Mouse (Mus musculus) midbrain, embryonic 14.5 days (tissue): ENCODE measurements around the gene Tmem30b. TPM values are rescaled to one million over a fixed set of nuclear protein-coding genes. Genes with fewer than 3 reads are reported as not detected.

ENCODE experiments used
- ATAC-seq: fragments of 200-750 bp; cut with Nextera tagmentation; 2 replicates; pipeline ENCODE4 v1.8.0; 2017; ENCODE audit warnings: moderate number of reproducible peaks, moderate library complexity; ENCODE audit not compliant: low FRiP score, low TSS enrichment
- DNase-seq: peaks from one replicate; pipeline ENCODE4 v3.0.0-alpha.2; 2015
- H3K27ac ChIP-seq: fragments of 300-500 bp; sonication (generic); replicated peaks from 2 replicates; pipeline ENCODE4 v1.5.1; 2014; ENCODE audit warnings: mild to moderate bottlenecking, low read depth, low read length, moderate library complexity
- H3K27me3 ChIP-seq: fragments of 300-500 bp; sonication (generic); 2 replicates; pipeline ENCODE4 v1.6.1; 2014; ENCODE audit warnings: low read length, control low read depth, mixed read lengths; ENCODE audit not compliant: control insufficient read depth, insufficient read depth
- H3K36me3 ChIP-seq: fragments of 300-500 bp; sonication (generic); 2 replicates; pipeline ENCODE4 v1.6.1; 2014; ENCODE audit warnings: low read length, control low read depth; ENCODE audit not compliant: control insufficient read depth, insufficient read depth
- H3K4me1 ChIP-seq: fragments of 300-500 bp; sonication (generic); 2 replicates; pipeline ENCODE4 v1.6.1; 2014; ENCODE audit warnings: mild to moderate bottlenecking, antibody characterized with exemption, low read length, control low read depth; ENCODE audit not compliant: control insufficient read depth, insufficient read depth
- H3K4me2 ChIP-seq: fragments of 300-500 bp; sonication (generic); 2 replicates; pipeline ENCODE4 v1.6.1; 2014; ENCODE audit warnings: mild to moderate bottlenecking, low read length, moderate library complexity
- H3K4me3 ChIP-seq: fragments of 300-500 bp; sonication (generic); replicated peaks from 2 replicates; pipeline ENCODE4 v1.5.1; 2014; ENCODE audit warnings: low read depth, low read length
- H3K9ac ChIP-seq: fragments of 300-500 bp; sonication (generic); replicated peaks from 2 replicates; pipeline ENCODE4 v1.6.1; 2014; ENCODE audit warnings: mild to moderate bottlenecking, low read length, moderate library complexity
- H3K9me3 ChIP-seq: fragments of 300-500 bp; sonication (generic); 2 replicates; pipeline ENCODE4 v1.6.1; 2016; ENCODE audit warnings: low read length, control low read depth, mixed read lengths; ENCODE audit not compliant: control insufficient read depth
- WGBS: fragments of 180-500 bp; shearing (Covaris S2); extraction: QIAGEN DNeasy Blood & Tissue Kit; methylation state at CpG from one replicate; pipeline ENCODE4 v1.1.7; 2014; 5-methylcytosine and 5-hydroxymethylcytosine counted together
- polyA plus RNA-seq: library from polyadenylated mRNA; unstranded; fragments of >200 nt; fragmentation: Nextera tagmentation; extraction: Ambion mirVana; gene quantifications from 2 replicates; pipeline ENCODE4 v1.2.1, GENCODE M21; 2014

Gene Tmem30b
- 0.16 TPM in 1 of 2 replicates, not detected in the other for polyA plus RNA-seq

- H3K27me3 ChIP-seq = peaks cover 77% of the 10 kb centered on the region
- H3K9me3 ChIP-seq = no peaks in the 10 kb centered on the region
- WGBS = 2% methylated on average over 55 of the region's 61 CpGs
- DNase-seq = peak; percentile 50
- 0 out of 2 replicates have a peak, but pooled peaks cover 8% of the 10 kb centered on the region for H3K4me1 ChIP-seq
- no peaks in the 10 kb centered on the region for H3K36me3 ChIP-seq
- H3K4me2 ChIP-seq = peak within 1 kb of the TSS; percentile 53
- no peak within 1 kb of the TSS for H3K27ac ChIP-seq
- H3K9ac ChIP-seq = no peak within 1 kb of the TSS
- H3K4me3 ChIP-seq = peak within 1 kb of the TSS; percentile 35
- ATAC-seq = peak; percentile 34; the same call in 1 of the 2 replicates
Observed at GRCm38 (mm10) chr12:73546086-73546711, at the start of gene Tmem30b. Gene Tmem30b, minus strand, starts transcription at chr12:73546392.

GRCm38 (mm10) chr12:73595226-73595625 lies 49.0 kb upstream of the Tmem30b start:
- WGBS = 90% methylated on average over 8 of the region's 8 CpGs
- H3K4me3 ChIP-seq = no peak overlapping the region
- no peak overlapping the region for H3K9ac ChIP-seq
- H3K9me3 ChIP-seq = no peaks in the 10 kb centered on the region
- no peaks in the 10 kb centered on the region for H3K4me1 ChIP-seq
- no peaks in the 10 kb centered on the region for H3K36me3 ChIP-seq
- no peak overlapping the region for H3K27ac ChIP-seq
- H3K27me3 ChIP-seq = no peaks in the 10 kb centered on the region
- DNase-seq = no peak
- ATAC-seq = no peak
- no peak overlapping the region for H3K4me2 ChIP-seq

- no peak overlapping the region for H3K4me3 ChIP-seq
- DNase-seq (no peak), ATAC-seq (no peak)
- H3K9ac ChIP-seq = no peak overlapping the region
- H3K27me3 ChIP-seq = no peaks in the 10 kb centered on the region
- H3K36me3 ChIP-seq = no peaks in the 10 kb centered on the region
- H3K4me1 ChIP-seq = no peaks in the 10 kb centered on the region
- H3K27ac ChIP-seq = no peak overlapping the region
- H3K9me3 ChIP-seq = no peaks in the 10 kb centered on the region
- no peak overlapping the region for H3K4me2 ChIP-seq
- 93% methylated on average over 9 of the region's 9 CpGs for WGBS
Observed at GRCm38 (mm10) chr12:73594177-73594745, 48.1 kb upstream of the Tmem30b start.

- no peaks in the 10 kb centered on the region for H3K4me1 ChIP-seq
- no peak overlapping the region for H3K4me3 ChIP-seq
- no peaks in the 10 kb centered on the region for H3K27me3 ChIP-seq
- ATAC-seq = no peak
- no peaks in the 10 kb centered on the region for H3K36me3 ChIP-seq
- no peak overlapping the region for H3K4me2 ChIP-seq
- no peak overlapping the region for H3K27ac ChIP-seq
- no peaks in the 10 kb centered on the region for H3K9me3 ChIP-seq
- H3K9ac ChIP-seq = no peak overlapping the region
- no peak for DNase-seq
- 92% methylated on average over 12 of the region's 12 CpGs for WGBS
Observed at GRCm38 (mm10) chr12:73593021-73593798, 47.0 kb upstream of the Tmem30b start.

- no peak for ATAC-seq
Observed at GRCm38 (mm10) chr12:73591625-73592024, 45.4 kb upstream of the Tmem30b start.

GRCm38 (mm10) chr12:73590627-73591276 lies 44.6 kb upstream of the Tmem30b start:
- peaks cover 5% of the 10 kb centered on the region; the same call in 1 of the 2 replicates for H3K4me1 ChIP-seq
- H3K4me2 ChIP-seq = no peak overlapping the region
- H3K27me3 ChIP-seq = peaks cover 10% of the 10 kb centered on the region
- no peaks in the 10 kb centered on the region for H3K36me3 ChIP-seq
- no peaks in the 10 kb centered on the region for H3K9me3 ChIP-seq
- DNase-seq (peak; percentile 8), ATAC-seq (no peak)
- 66% methylated on average over 15 of the region's 15 CpGs for WGBS
- H3K4me3 ChIP-seq = no peak overlapping the region
- H3K9ac ChIP-seq = no peak overlapping the region
- no peak overlapping the region for H3K27ac ChIP-seq

More at GRCm38 (mm10) chr12:73591625-73592024, 45.4 kb upstream of the Tmem30b start:
- H3K4me3 ChIP-seq = no peak overlapping the region
- H3K9ac ChIP-seq = no peak overlapping the region
- DNase-seq = no peak
- H3K36me3 ChIP-seq = no peaks in the 10 kb centered on the region
- H3K27me3 ChIP-seq = peaks cover 3% of the 10 kb centered on the region; the same call in 1 of the 2 replicates
- WGBS = 74% methylated on average over 9 of the region's 11 CpGs
- no peak overlapping the region for H3K27ac ChIP-seq
- no peaks in the 10 kb centered on the region for H3K9me3 ChIP-seq
- no peaks in the 10 kb centered on the region for H3K4me1 ChIP-seq
- H3K4me2 ChIP-seq = no peak overlapping the region

- Histone ChIP-seq H3K4me3 (no peak overlapping the region), H3K4me1 (peaks cover 15% of the 10 kb centered on the region), H3K36me3 (no peaks in the 10 kb centered on the region), H3K9me3 (no peaks in the 10 kb centered on the region), H3K4me2 (no peak overlapping the region), H3K9ac (no peak overlapping the region), H3K27me3 (peaks cover 15% of the 10 kb centered on the region), H3K27ac (no peak overlapping the region)
- no peak for DNase-seq
- no peak for ATAC-seq
- WGBS = 69% methylated on average over 3 of the region's 3 CpGs
Observed at GRCm38 (mm10) chr12:73587262-73587661, 41.1 kb upstream of the Tmem30b start.

GRCm38 (mm10) chr12:73585850-73586249 lies 39.7 kb upstream of the Tmem30b start:
- Histone ChIP-seq H3K27me3 (peaks cover 15% of the 10 kb centered on the region), H3K36me3 (no peaks in the 10 kb centered on the region), H3K9ac (peak overlapping the region; percentile 70; the same call in 1 of the 2 replicates), H3K4me2 (peak overlapping the region; percentile 93), H3K4me1 (peaks cover 15% of the 10 kb centered on the region), H3K27ac (no peak overlapping the region), H3K9me3 (no peaks in the 10 kb centered on the region), H3K4me3 (peak overlapping the region; percentile 73)
- under 1% methylated on average over 7 of the region's 7 CpGs for WGBS
- no peak for ATAC-seq
- peak; percentile 39 for DNase-seq
